Mouse (Mus musculus) cerebellum, adult 2 months (tissue): ENCODE results near the gene Cd6.

Experiments used
- CTCF ChIP-seq: fragments of 200-500 bp; IDR thresholded peaks from 2 replicates; pipeline ENCODE4 v1.5.1; 2011; ENCODE audit warnings: low read depth, mild to moderate bottlenecking, control low read depth, low read length, moderate library complexity, borderline replicate concordance; ENCODE audit not compliant: insufficient read depth
- POLR2A ChIP-seq: fragments of 200-500 bp; IDR thresholded peaks from 2 replicates; pipeline ENCODE4 v1.6.1; 2011; ENCODE audit warnings: low read length, control low read depth, borderline replicate concordance; ENCODE audit not compliant: insufficient read depth

- TF ChIP-seq CTCF (no peak), POLR2A (no peak)
Measured at GRCm38 (mm10) chr19:10774141-10774540, 55.7 kb downstream of the Cd6 start.
